Mouse (Mus musculus): ENCODE measurements at regions not wholly inside any gene's neighbourhood (a gene's known extent, or its start where the extent isn't known, plus 50 kb on each side); places are given as distances from the start of the nearest gene placed in this dataset.

DNA sequence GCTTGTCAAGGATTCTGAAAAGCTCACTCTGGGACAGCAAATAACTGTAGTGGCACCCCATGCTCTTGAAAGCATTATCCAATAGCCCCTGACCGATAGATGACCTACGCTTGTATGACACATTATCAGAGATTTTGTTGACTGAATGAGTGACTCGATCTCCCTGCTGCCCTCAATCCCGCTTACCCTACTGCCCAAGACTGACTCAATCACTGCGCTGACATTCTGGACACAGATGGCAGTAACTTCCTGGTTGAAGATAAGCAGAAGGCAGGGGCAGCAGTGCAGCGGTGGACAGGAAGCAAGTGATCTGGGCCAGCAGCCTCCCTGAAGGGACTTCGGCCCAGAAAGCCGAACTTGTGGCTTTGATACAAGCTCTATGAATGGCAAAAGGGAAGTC lies 248.7 kb upstream of the Tpk1 start:
- Histone ChIP-seq H3K36me3 (ENCODE audit: control insufficient read depth, insufficient read depth, low read length) (no peaks in the 10 kb centered on the region), H3K9me3 (ENCODE audit: control insufficient read depth, low read length) (no peaks in the 10 kb centered on the region), H3K9ac (ENCODE audit: low read depth, low read length, severe bottlenecking) (no peak overlapping the region), H3K4me3 (replicated peaks; ENCODE audit: low read length) (no peak overlapping the region), H3K4me2 (replicated peaks; ENCODE audit: low read depth, low read length, severe bottlenecking) (no peak overlapping the region), H3K27me3 (ENCODE audit: control insufficient read depth, insufficient read depth, low read length) (no peaks in the 10 kb centered on the region), H3K4me1 (ENCODE audit: control insufficient read depth, insufficient read depth, low read length) (no peaks in the 10 kb centered on the region), H3K27ac (replicated peaks; ENCODE audit: low read depth, low read length) (no peak overlapping the region)
- DNase-seq (ENCODE audit: low spot score), result no peak
- ATAC-seq (ENCODE audit: low FRiP score, low read depth), result no peak
- WGBS, result 94% methylated on average over 8 of the region's 8 CpGs
- TF ChIP-seq POLR2A (IDR thresholded peaks at IDR 0.05; ENCODE audit: borderline replicate concordance, extremely low read depth, insufficient read depth, insufficient read length), result no peak

- Histone ChIP-seq H3K9ac (ENCODE audit: low read depth, low read length, severe bottlenecking) (no peak overlapping the region), H3K4me1 (ENCODE audit: control insufficient read depth, insufficient read depth, low read length) (no peaks in the 10 kb centered on the region), H3K36me3 (ENCODE audit: control insufficient read depth, insufficient read depth, low read length) (no peaks in the 10 kb centered on the region), H3K9me3 (ENCODE audit: control insufficient read depth, low read length) (no peaks in the 10 kb centered on the region), H3K27ac (replicated peaks; ENCODE audit: low read depth, low read length) (no peak overlapping the region), H3K4me2 (replicated peaks; ENCODE audit: low read depth, low read length, severe bottlenecking) (no peak overlapping the region), H3K4me3 (replicated peaks; ENCODE audit: low read length) (no peak overlapping the region), H3K27me3 (ENCODE audit: control insufficient read depth, insufficient read depth, low read length) (no peaks in the 10 kb centered on the region)
- DNase-seq (ENCODE audit: low spot score) (no peak), ATAC-seq (ENCODE audit: low FRiP score, low read depth) (no peak)
- TF ChIP-seq POLR2A (IDR thresholded peaks at IDR 0.05; ENCODE audit: borderline replicate concordance, extremely low read depth, insufficient read depth, insufficient read length), result no peak
- WGBS, result 67% methylated on average over 3 of the region's 3 CpGs
Measured at GRCm38 (mm10) chr6:43885992-43886391, 219.9 kb upstream of the Tpk1 start.

DNA sequence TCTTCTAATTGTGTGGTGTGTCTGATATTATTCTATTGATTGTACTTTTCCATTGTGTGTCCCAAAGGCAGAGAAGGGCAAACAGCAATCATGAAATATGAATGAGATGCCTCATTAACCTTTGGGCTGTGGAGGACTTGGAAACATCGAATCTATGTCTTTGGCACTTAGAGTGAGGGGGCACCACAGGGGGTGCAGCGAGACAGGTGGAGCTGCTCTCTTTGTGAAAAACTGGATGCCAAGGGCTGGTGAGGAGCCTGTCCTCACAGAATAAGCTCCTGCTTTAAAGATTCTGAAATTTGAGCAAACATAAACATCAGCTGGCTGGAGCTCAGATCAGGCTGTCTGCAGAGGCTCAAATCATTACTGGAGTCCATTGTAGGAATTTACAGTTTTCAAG lies 210.6 kb upstream of the Tpk1 start:
- no peak overlapping the region for H3K4me2 ChIP-seq (replicated peaks; ENCODE audit: low read depth, low read length, severe bottlenecking)
- TF ChIP-seq POLR2A (IDR thresholded peaks at IDR 0.05; ENCODE audit: borderline replicate concordance, extremely low read depth, insufficient read depth, insufficient read length), result no peak
- ATAC-seq (ENCODE audit: low FRiP score, low read depth) (no peak), DNase-seq (ENCODE audit: low spot score) (no peak)
- 73% methylated on average over 2 of the region's 2 CpGs for WGBS
- H3K27me3 ChIP-seq (ENCODE audit: control insufficient read depth, insufficient read depth, low read length), result no peaks in the 10 kb centered on the region
- no peaks in the 10 kb centered on the region for H3K4me1 ChIP-seq (ENCODE audit: control insufficient read depth, insufficient read depth, low read length)
- H3K9ac ChIP-seq (ENCODE audit: low read depth, low read length, severe bottlenecking), result no peak overlapping the region
- H3K9me3 ChIP-seq (ENCODE audit: control insufficient read depth, low read length), result no peaks in the 10 kb centered on the region
- no peak overlapping the region for H3K4me3 ChIP-seq (replicated peaks; ENCODE audit: low read length)
- H3K36me3 ChIP-seq (ENCODE audit: control insufficient read depth, insufficient read depth, low read length), result no peaks in the 10 kb centered on the region
- H3K27ac ChIP-seq (replicated peaks; ENCODE audit: low read depth, low read length), result no peak overlapping the region

- Histone ChIP-seq H3K4me3 (replicated peaks; ENCODE audit: low read length) (no peak overlapping the region), H3K27ac (replicated peaks; ENCODE audit: low read depth, low read length) (no peak overlapping the region), H3K4me2 (replicated peaks; ENCODE audit: low read depth, low read length, severe bottlenecking) (no peak overlapping the region), H3K9ac (ENCODE audit: low read depth, low read length, severe bottlenecking) (no peak overlapping the region), H3K27me3 (ENCODE audit: control insufficient read depth, insufficient read depth, low read length) (no peaks in the 10 kb centered on the region), H3K9me3 (ENCODE audit: control insufficient read depth, low read length) (no peaks in the 10 kb centered on the region), H3K4me1 (ENCODE audit: control insufficient read depth, insufficient read depth, low read length) (no peaks in the 10 kb centered on the region), H3K36me3 (ENCODE audit: control insufficient read depth, insufficient read depth, low read length) (no peaks in the 10 kb centered on the region)
- 57% methylated on average over 1 of the region's 1 CpGs for WGBS
- no peak for TF ChIP-seq POLR2A (IDR thresholded peaks at IDR 0.05; ENCODE audit: borderline replicate concordance, extremely low read depth, insufficient read depth, insufficient read length)
- DNase-seq (ENCODE audit: low spot score) (no peak), ATAC-seq (ENCODE audit: low FRiP score, low read depth) (no peak)
Measured at GRCm38 (mm10) chr6:43859406-43859805, 193.3 kb upstream of the Tpk1 start.

DNA sequence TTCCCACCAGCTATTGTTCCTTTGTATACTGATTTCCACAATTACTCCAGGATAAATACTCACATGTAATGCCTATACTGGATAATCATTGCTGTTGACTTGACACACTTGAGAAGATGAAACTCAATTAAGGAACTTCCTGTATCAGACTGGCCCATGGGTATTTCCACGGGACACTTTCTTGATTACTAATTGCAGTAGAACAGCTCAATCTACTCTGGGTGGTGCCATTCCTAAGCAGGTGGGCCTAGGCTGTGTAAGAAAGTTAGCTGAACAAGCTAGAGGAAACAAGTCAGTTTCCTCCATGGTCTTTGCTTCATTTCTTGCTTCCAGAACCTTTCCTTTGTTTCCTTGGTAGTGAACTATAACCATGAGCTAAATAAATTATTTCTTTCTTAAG lies 191.0 kb upstream of the Tpk1 start:
- no peak for ATAC-seq (ENCODE audit: low FRiP score, low read depth)

GRCm38 (mm10) chr6:43853461-43853860 lies 187.4 kb upstream of the Tpk1 start:
- TF ChIP-seq POLR2A (IDR thresholded peaks at IDR 0.05; ENCODE audit: borderline replicate concordance, extremely low read depth, insufficient read depth, insufficient read length), result no peak
- H3K4me3 ChIP-seq (replicated peaks; ENCODE audit: low read length), result no peak overlapping the region
- DNase-seq (ENCODE audit: low spot score) (no peak), ATAC-seq (ENCODE audit: low FRiP score, low read depth) (no peak)
- H3K27ac ChIP-seq (replicated peaks; ENCODE audit: low read depth, low read length), result no peak overlapping the region
- no peaks in the 10 kb centered on the region for H3K27me3 ChIP-seq (ENCODE audit: control insufficient read depth, insufficient read depth, low read length)
- no peaks in the 10 kb centered on the region for H3K36me3 ChIP-seq (ENCODE audit: control insufficient read depth, insufficient read depth, low read length)
- WGBS, result 59% methylated on average over 1 of the region's 1 CpGs
- H3K9ac ChIP-seq (ENCODE audit: low read depth, low read length, severe bottlenecking), result no peak overlapping the region
- no peaks in the 10 kb centered on the region for H3K4me1 ChIP-seq (ENCODE audit: control insufficient read depth, insufficient read depth, low read length)
- no peaks in the 10 kb centered on the region for H3K9me3 ChIP-seq (ENCODE audit: control insufficient read depth, low read length)
- no peak overlapping the region for H3K4me2 ChIP-seq (replicated peaks; ENCODE audit: low read depth, low read length, severe bottlenecking)

More for the DNA sequence above, 191.0 kb upstream of the Tpk1 start:
- no peak overlapping the region for H3K27ac ChIP-seq (replicated peaks; ENCODE audit: low read depth, low read length)
- no peaks in the 10 kb centered on the region for H3K9me3 ChIP-seq (ENCODE audit: control insufficient read depth, low read length)
- H3K36me3 ChIP-seq (ENCODE audit: control insufficient read depth, insufficient read depth, low read length), result no peaks in the 10 kb centered on the region
- WGBS, result 74% methylated on average over 1 of the region's 1 CpGs
- DNase-seq (ENCODE audit: low spot score), result no peak
- no peak overlapping the region for H3K4me2 ChIP-seq (replicated peaks; ENCODE audit: low read depth, low read length, severe bottlenecking)
- H3K9ac ChIP-seq (ENCODE audit: low read depth, low read length, severe bottlenecking), result no peak overlapping the region
- no peak overlapping the region for H3K4me3 ChIP-seq (replicated peaks; ENCODE audit: low read length)
- no peaks in the 10 kb centered on the region for H3K27me3 ChIP-seq (ENCODE audit: control insufficient read depth, insufficient read depth, low read length)
- no peaks in the 10 kb centered on the region for H3K4me1 ChIP-seq (ENCODE audit: control insufficient read depth, insufficient read depth, low read length)
- TF ChIP-seq POLR2A (IDR thresholded peaks at IDR 0.05; ENCODE audit: borderline replicate concordance, extremely low read depth, insufficient read depth, insufficient read length), result no peak
